In genomic region chr6:37870245-37871136, GRCm38 (mm10) we compare ENCODE assay signal across 8 mouse cellular contexts. TPM values are rescaled to one million over a fixed set of nuclear protein-coding genes. Genes with fewer than 3 reads are reported as not detected.
DNase-seq lines count a peak whose midpoint lies in the region; ATAC-seq lines count a peak whose summit lies in the region.

TSS of gene Trim24 (plus strand) at chr6:37870811.

- peak; percentile 99 for ATAC-seq in hindbrain, embryonic 16.5 days

- DNase-seq in WW6 (ENCODE audit: low read depth, low spot score): peak; percentile 91
- peak; percentile 93 to 98 for DNase-seq in cerebellum, postnatal 4 days (ENCODE audit: low spot score in 2 of 2)
- DNase-seq in gastrocnemius, adult 18-20 months (ENCODE audit: low spot score): peak; percentile 93
- peak; percentile 89 to 97 for DNase-seq in left cerebral cortex, adult 18-20 months (ENCODE audit: low spot score in 2 of 2)
- peak; percentile 96 for DNase-seq in right cerebral cortex, adult 18-20 months
- peak; percentile 81 for DNase-seq in urinary bladder, postnatal 10 days (ENCODE audit: low spot score)

- H3K4me1 ChIP-seq in hindbrain, embryonic 16.5 days (ENCODE audit: control insufficient read depth, insufficient read depth, low read depth, low read length): no peaks in the 10 kb centered on the region

- peak within 1 kb of the TSS; percentile 99 for H3K27ac ChIP-seq in hindbrain, embryonic 16.5 days (ENCODE audit: low read depth, low read length)
- H3K27ac ChIP-seq in macrophage: 0 out of 2 replicates have a peak within 1 kb of the TSS, but pooled peaks have one; percentile 17

- H3K4me2 ChIP-seq in hindbrain, embryonic 16.5 days (ENCODE audit: low read length): peak within 1 kb of the TSS; percentile 59

- H3K79me2 ChIP-seq in macrophage (ENCODE audit: inconsistent target): peaks cover 37% of the 10 kb centered on the region

- peak within 1 kb of the TSS; percentile 97 for H3K9ac ChIP-seq in hindbrain, embryonic 16.5 days (ENCODE audit: low read depth, low read length)

- WGBS in hindbrain, embryonic 16.5 days: 1% methylated on average over 78 of the region's 89 CpGs
- 1% methylated on average over 64 of the region's 89 CpGs for WGBS in macrophage (ENCODE audit: missing documents)

- no peaks in the 10 kb centered on the region for H3K27me3 ChIP-seq in hindbrain, embryonic 16.5 days (replicated peaks; ENCODE audit: control insufficient read depth, insufficient read depth, low read length)

- peaks cover 25% of the 10 kb centered on the region for H3K9me3 ChIP-seq in hindbrain, embryonic 16.5 days (ENCODE audit: control insufficient read depth, low read length)

- peak within 1 kb of the TSS; percentile 92 for H3K4me3 ChIP-seq in hindbrain, embryonic 16.5 days (ENCODE audit: low read length)
- H3K4me3 ChIP-seq in macrophage (ENCODE audit: inconsistent target): peak within 1 kb of the TSS; percentile 65

- H3K36me3 ChIP-seq in hindbrain, embryonic 16.5 days (ENCODE audit: control insufficient read depth, insufficient read depth, low read length): peaks cover 9% of the 10 kb centered on the region
- H3K36me3 ChIP-seq in macrophage (ENCODE audit: inconsistent target): no peaks in the 10 kb centered on the region

RNA-seq across cellular contexts. Expression of gene Trim24, which starts in this region (rescaled TPM):
- total RNA-seq in gastrocnemius, adult 18-20 months (2021): 10 to 100 TPM; 38.6 to 39.2 TPM
- 13.2 and 15.9 TPM in 2 replicates for polyA plus RNA-seq in hindbrain, embryonic 16.5 days (2015; fragmentation: Nextera tagmentation; extraction: Ambion mirVana)
- total RNA-seq in left cerebral cortex, adult 18-20 months (2021): 10 to 100 TPM; 27.2 to 30.0 TPM
- total RNA-seq in macrophage (2018; cell fraction: chromatin; rRNA removed): 10 to 100 TPM; 18.6 to 78.1 (median 57.9) TPM
- 10 to 100 TPM in 12 of 26 experiments, 1 to 10 TPM in 14; 6.4 to 13.5 (median 9.2) TPM for total RNA-seq in macrophage (2018; cell fraction: cytosol; rRNA removed)
- 10 to 100 TPM; 16.5 to 76.2 (median 34.4) TPM for total RNA-seq in macrophage (2018; cell fraction: nucleus; rRNA removed)
- polyA plus RNA-seq in macrophage (2018): 8.4 to 13.2 TPM (median 10.4 TPM) in 3 replicates

Comparison
In these comparisons a context has a peak if more than half of its experiments do, and no peak if none do; other contexts are left out.
1. Peak in every context shown above with its lines: DNase-seq, ATAC-seq, H3K4me3 ChIP-seq and H3K27ac ChIP-seq.